Mouse (Mus musculus) midbrain, embryonic 16.5 days (tissue): Measurements from ENCODE around the gene Lypla2. TPM values are rescaled to one million over a fixed set of nuclear protein-coding genes. Genes with fewer than 3 reads are reported as not detected.
"Not testable (repeated sequence)": the region's sequence is repeated elsewhere in the genome, so short reads cannot be mapped to it uniquely, and the experiment has no call there.

Source experiments
- ATAC-seq: fragments of 200-750 bp; cut with Nextera tagmentation; 2 replicates; pipeline ENCODE4 v1.8.0; 2017; ENCODE audit warnings: moderate TSS enrichment
- H3K27ac ChIP-seq: fragments of 300-500 bp; sonication (generic); 2 replicates; pipeline ENCODE4 v1.5.1; 2014; ENCODE audit warnings: mild to moderate bottlenecking, low read length, mixed read lengths
- H3K27me3 ChIP-seq: fragments of 300-500 bp; sonication (generic); 2 replicates; pipeline ENCODE4 v1.6.1; 2014; ENCODE audit warnings: low read depth, low read length, mixed read lengths; ENCODE audit not compliant: control insufficient read depth, insufficient read depth
- H3K36me3 ChIP-seq: fragments of 300-500 bp; sonication (generic); 2 replicates; pipeline ENCODE4 v1.6.1; 2014; ENCODE audit warnings: mild to moderate bottlenecking, low read length, moderate library complexity, mixed read lengths; ENCODE audit not compliant: control insufficient read depth, insufficient read depth
- H3K4me1 ChIP-seq: fragments of 300-500 bp; sonication (generic); 2 replicates; pipeline ENCODE4 v1.6.1; 2014; ENCODE audit warnings: mild to moderate bottlenecking, low read length, mixed read lengths; ENCODE audit not compliant: control insufficient read depth, insufficient read depth
- H3K4me2 ChIP-seq: fragments of 300-500 bp; sonication (generic); 2 replicates; pipeline ENCODE4 v1.6.1; 2014; ENCODE audit warnings: mild to moderate bottlenecking, low read length, mixed read lengths
- H3K4me3 ChIP-seq: fragments of 300-500 bp; sonication (generic); 2 replicates; pipeline ENCODE4 v1.5.1; 2014; ENCODE audit warnings: low read depth, mild to moderate bottlenecking, low read length, moderate library complexity, mixed read lengths
- H3K9ac ChIP-seq: fragments of 300-500 bp; sonication (generic); 2 replicates; pipeline ENCODE4 v1.6.1; 2014; ENCODE audit warnings: low read depth, low read length, mixed read lengths
- H3K9me3 ChIP-seq: fragments of 300-500 bp; sonication (generic); replicated peaks from 2 replicates; pipeline ENCODE4 v1.6.1; 2014; ENCODE audit warnings: mild to moderate bottlenecking, low read length, mixed read lengths; ENCODE audit not compliant: control insufficient read depth, poor library complexity, severe bottlenecking
- WGBS: fragments of 180-500 bp; shearing (Covaris S2); extraction: QIAGEN DNeasy Blood & Tissue Kit; methylation state at CpG from one replicate; pipeline ENCODE4 v1.1.7; 2014; 5-methylcytosine and 5-hydroxymethylcytosine counted together
- polyA plus RNA-seq: library from polyadenylated mRNA; unstranded; fragments of >200 nt; fragmentation: Nextera tagmentation; extraction: Ambion mirVana; gene quantifications from 2 replicates; pipeline ENCODE4 v1.2.1, GENCODE M21; 2015

Lypla2 gene
- polyA plus RNA-seq, 1 experiment from 2014 or later = 230 TPM

- WGBS = 2% methylated on average over 28 of the region's 28 CpGs
- Histone ChIP-seq H3K4me2 (peak overlapping the region; percentile 87), H3K27me3 (no peaks in the 10 kb centered on the region), H3K9me3 (no peaks in the 10 kb centered on the region), H3K36me3 (peaks cover 8% of the 10 kb centered on the region; the same call in 1 of the 2 replicates), H3K9ac (peak overlapping the region; percentile 73), H3K27ac (peak overlapping the region; percentile 72), H3K4me1 (peaks cover 16% of the 10 kb centered on the region), H3K4me3 (peak overlapping the region; percentile 65)
- no peak; the same call in none of the 2 replicates for ATAC-seq
Measured at GRCm38 (mm10) chr4:135946659-135947301, 25.6 kb downstream of the Lypla2 start.

- peak within 1 kb of the TSS; percentile 73 for H3K9ac ChIP-seq
- WGBS = 1% methylated on average over 23 of the region's 23 CpGs
- no peaks in the 10 kb centered on the region for H3K9me3 ChIP-seq
- H3K4me2 ChIP-seq = peak within 1 kb of the TSS; percentile 87
- H3K4me3 ChIP-seq = peak within 1 kb of the TSS; percentile 65
- peaks cover 8% of the 10 kb centered on the region; the same call in 1 of the 2 replicates for H3K36me3 ChIP-seq
- peak; percentile 90 for ATAC-seq
- H3K27me3 ChIP-seq = no peaks in the 10 kb centered on the region
- peak within 1 kb of the TSS; percentile 72 for H3K27ac ChIP-seq
- H3K4me1 ChIP-seq = peaks cover 16% of the 10 kb centered on the region
Measured at GRCm38 (mm10) chr4:135946278-135946658, 26.2 kb downstream of the Lypla2 start, which contains the start of gene Hmgcl. TSS of gene Hmgcl (plus strand) at chr4:135946448.

- H3K27me3 ChIP-seq = no peaks in the 10 kb centered on the region
- H3K4me3 ChIP-seq = peak overlapping the region; percentile 65
- peaks cover 5% of the 10 kb centered on the region for H3K36me3 ChIP-seq
- H3K4me2 ChIP-seq = peak overlapping the region; percentile 87
- peak; percentile 59 for ATAC-seq
- peaks cover 16% of the 10 kb centered on the region for H3K4me1 ChIP-seq
- WGBS = 79% methylated on average over 10 of the region's 10 CpGs
- peak overlapping the region; percentile 72 for H3K27ac ChIP-seq
- H3K9me3 ChIP-seq = no peaks in the 10 kb centered on the region; the same call in 1 of the 2 replicates
- peak overlapping the region; percentile 73 for H3K9ac ChIP-seq
Measured at GRCm38 (mm10) chr4:135945706-135946105, 26.7 kb downstream of the Lypla2 start.

GRCm38 (mm10) chr4:135943389-135943788 lies 29.0 kb downstream of the Lypla2 start:
- 67% methylated on average over 4 of the region's 4 CpGs for WGBS

GRCm38 (mm10) chr4:135942193-135942592 lies 30.2 kb downstream of the Lypla2 start:
- Histone ChIP-seq H3K4me3 (no peak overlapping the region), H3K4me2 (no peak overlapping the region), H3K4me1 (peaks cover 5% of the 10 kb centered on the region; the same call in 1 of the 2 replicates), H3K36me3 (peaks cover 15% of the 10 kb centered on the region), H3K9me3 (no peaks in the 10 kb centered on the region; the same call in 1 of the 2 replicates), H3K27me3 (no peaks in the 10 kb centered on the region), H3K9ac (no peak overlapping the region), H3K27ac (no peak overlapping the region)
- 89% methylated on average over 6 of the region's 6 CpGs for WGBS
- no peak for ATAC-seq

More at GRCm38 (mm10) chr4:135943389-135943788, 29.0 kb downstream of the Lypla2 start:
- Histone ChIP-seq H3K27ac (no peak overlapping the region), H3K9me3 (no peaks in the 10 kb centered on the region; the same call in 1 of the 2 replicates), H3K4me1 (peaks cover 12% of the 10 kb centered on the region), H3K4me3 (no peak overlapping the region), H3K36me3 (peaks cover 15% of the 10 kb centered on the region), H3K27me3 (no peaks in the 10 kb centered on the region), H3K4me2 (no peak overlapping the region), H3K9ac (no peak overlapping the region)
- no peak for ATAC-seq

- not testable (repeated sequence) for H3K4me2 ChIP-seq, H3K27ac ChIP-seq, H3K4me3 ChIP-seq, H3K9me3 ChIP-seq, H3K4me1 ChIP-seq, H3K9ac ChIP-seq, H3K27me3 ChIP-seq, ATAC-seq
- peaks cover 15% of the 10 kb centered on the region for H3K36me3 ChIP-seq
- WGBS = 85% methylated on average over 8 of the region's 8 CpGs
Measured at GRCm38 (mm10) chr4:135941026-135941425, 31.4 kb downstream of the Lypla2 start.

GRCm38 (mm10) chr4:135938858-135939257 lies 33.6 kb downstream of the Lypla2 start:
- H3K4me2 ChIP-seq = no peak overlapping the region
- no peaks in the 10 kb centered on the region for H3K27me3 ChIP-seq
- ATAC-seq = no peak
- 86% methylated on average over 7 of the region's 7 CpGs for WGBS
- H3K9ac ChIP-seq = no peak overlapping the region
- no peak overlapping the region for H3K27ac ChIP-seq
- no peak overlapping the region for H3K4me3 ChIP-seq
- H3K36me3 ChIP-seq = peaks cover 20% of the 10 kb centered on the region
- H3K4me1 ChIP-seq = no peaks in the 10 kb centered on the region
- H3K9me3 ChIP-seq = no peaks in the 10 kb centered on the region; the same call in 1 of the 2 replicates

- H3K36me3 ChIP-seq = peaks cover 17% of the 10 kb centered on the region
- H3K9me3 ChIP-seq = no peaks in the 10 kb centered on the region
- no peak for ATAC-seq
- H3K27ac ChIP-seq = no peak overlapping the region
- no peak overlapping the region for H3K4me3 ChIP-seq
- H3K4me1 ChIP-seq = no peaks in the 10 kb centered on the region
- WGBS = 69% methylated on average over 5 of the region's 5 CpGs
- H3K9ac ChIP-seq = no peak overlapping the region
- H3K4me2 ChIP-seq = no peak overlapping the region
- no peaks in the 10 kb centered on the region for H3K27me3 ChIP-seq
Measured at GRCm38 (mm10) chr4:135935502-135935901, 36.9 kb downstream of the Lypla2 start.

GRCm38 (mm10) chr4:135934708-135935500 lies 37.5 kb downstream of the Lypla2 start:
- no peaks in the 10 kb centered on the region for H3K27me3 ChIP-seq
- H3K4me1 ChIP-seq = no peaks in the 10 kb centered on the region
- no peak overlapping the region for H3K4me3 ChIP-seq
- no peak overlapping the region for H3K4me2 ChIP-seq
- 51% methylated on average over 12 of the region's 12 CpGs for WGBS
- peaks cover 16% of the 10 kb centered on the region; the same call in 1 of the 2 replicates for H3K36me3 ChIP-seq
- no peaks in the 10 kb centered on the region for H3K9me3 ChIP-seq
- no peak for ATAC-seq
- no peak overlapping the region for H3K27ac ChIP-seq
- no peak overlapping the region for H3K9ac ChIP-seq
